Mouse (Mus musculus) 3T3-L1 (cell line): Measurements from ENCODE around the gene B230219D22Rik.

ENCODE experiments used
- DNase-seq: peaks from one replicate; pipeline ENCODE4 v3.0.0-alpha.2; 2015; ENCODE audit warnings: low read depth, low spot score

The B230219D22Rik gene

GRCm38 (mm10) chr13:55726598-55727119, 33.7 kb downstream of the B230219D22Rik start:
- peak; percentile 61 for DNase-seq

GRCm38 (mm10) chr13:55727120-55727838, 34.4 kb downstream of the B230219D22Rik start, which contains the start of gene Pcbd2:
TSS of gene Pcbd2 (plus strand) at chr13:55727368.
- DNase-seq: peak; percentile 67

- peak; percentile 89 for DNase-seq
Observed at GRCm38 (mm10) chr13:55727839-55728238, 34.9 kb downstream of the B230219D22Rik start.

- DNase-seq: no peak
Observed at GRCm38 (mm10) chr13:55730716-55731115, 37.8 kb downstream of the B230219D22Rik start.

- peak; percentile 8 for DNase-seq
Observed at GRCm38 (mm10) chr13:55732121-55732520, 39.2 kb downstream of the B230219D22Rik start.

GRCm38 (mm10) chr13:55733628-55734502, 40.9 kb downstream of the B230219D22Rik start:
- DNase-seq: no peak

GRCm38 (mm10) chr13:55737885-55738284, 45.0 kb downstream of the B230219D22Rik start:
- DNase-seq: no peak

- no peak for DNase-seq
Observed at GRCm38 (mm10) chr13:55742306-55742705, 49.4 kb downstream of the B230219D22Rik start.
